Mouse (Mus musculus): ENCODE measurements around the gene Fbxo39. TPM values are rescaled to one million over a fixed set of nuclear protein-coding genes. Genes with fewer than 3 reads are reported as not detected.
A peak's percentile ranks its signal among the peaks of the same experiment; 100 is the strongest.

The Fbxo39 gene
- total RNA-seq (2015; ENCODE audit: low replicate concordance) (not detected in 2 replicates), total RNA-seq (2017; ENCODE audit: low replicate concordance) (0.70 and 1.3 TPM in 2 replicates)

- ATAC-seq (replicated peaks; ENCODE audit: low FRiP score, poor library complexity, severe bottlenecking) = no peak
Observed at GRCm38 (mm10) chr11:72314151-72314895, at the start of gene Fbxo39. Gene Fbxo39, plus strand, starts transcription at chr11:72314444.

GRCm38 (mm10) chr11:72265483-72265882, 48.8 kb upstream of the Fbxo39 start:
- no peak for ATAC-seq (replicated peaks; ENCODE audit: low FRiP score, poor library complexity, severe bottlenecking)

- ATAC-seq (replicated peaks; ENCODE audit: low FRiP score, poor library complexity, severe bottlenecking) = no peak
Observed at GRCm38 (mm10) chr11:72266207-72266959, 47.9 kb upstream of the Fbxo39 start.

- no peak for ATAC-seq (replicated peaks; ENCODE audit: low FRiP score, poor library complexity, severe bottlenecking)
Observed at GRCm38 (mm10) chr11:72266960-72267560, 47.2 kb upstream of the Fbxo39 start, which contains the start of gene Slc13a5. Gene Slc13a5, minus strand, starts transcription at chr11:72267222.

GRCm38 (mm10) chr11:72271761-72272160, 42.5 kb upstream of the Fbxo39 start:
- no peak for ATAC-seq (replicated peaks; ENCODE audit: low FRiP score, poor library complexity, severe bottlenecking)

- no peak for ATAC-seq (replicated peaks; ENCODE audit: low FRiP score, poor library complexity, severe bottlenecking)
Observed at GRCm38 (mm10) chr11:72273341-72273740, 40.9 kb upstream of the Fbxo39 start.

GRCm38 (mm10) chr11:72281143-72281851, 32.9 kb upstream of the Fbxo39 start:
- ATAC-seq (replicated peaks; ENCODE audit: low FRiP score, poor library complexity, severe bottlenecking) = no peak

- no peak for ATAC-seq (replicated peaks; ENCODE audit: low FRiP score, poor library complexity, severe bottlenecking)
Observed at GRCm38 (mm10) chr11:72281852-72282400, 32.3 kb upstream of the Fbxo39 start.

- ATAC-seq (replicated peaks; ENCODE audit: low FRiP score, poor library complexity, severe bottlenecking) = no peak
Observed at GRCm38 (mm10) chr11:72283486-72284224, 30.6 kb upstream of the Fbxo39 start.

GRCm38 (mm10) chr11:72284532-72285182, 29.6 kb upstream of the Fbxo39 start:
- no peak for ATAC-seq (replicated peaks; ENCODE audit: low FRiP score, poor library complexity, severe bottlenecking)

GRCm38 (mm10) chr11:72285971-72286480, 28.2 kb upstream of the Fbxo39 start:
- ATAC-seq (replicated peaks; ENCODE audit: low FRiP score, poor library complexity, severe bottlenecking) = no peak

- ATAC-seq (replicated peaks; ENCODE audit: low FRiP score, poor library complexity, severe bottlenecking) = no peak
Observed at GRCm38 (mm10) chr11:72286651-72287050, 27.6 kb upstream of the Fbxo39 start.

GRCm38 (mm10) chr11:72287126-72287525, 27.1 kb upstream of the Fbxo39 start:
- no peak for ATAC-seq (replicated peaks; ENCODE audit: low FRiP score, poor library complexity, severe bottlenecking)

- no peak for ATAC-seq (replicated peaks; ENCODE audit: low FRiP score, poor library complexity, severe bottlenecking)
Observed at GRCm38 (mm10) chr11:72287543-72287942, 26.7 kb upstream of the Fbxo39 start.

- ATAC-seq (replicated peaks; ENCODE audit: low FRiP score, poor library complexity, severe bottlenecking) = no peak
Observed at GRCm38 (mm10) chr11:72293116-72293515, 21.1 kb upstream of the Fbxo39 start.

- peak; percentile 90 for ATAC-seq (replicated peaks; ENCODE audit: low FRiP score, poor library complexity, severe bottlenecking)
Observed at GRCm38 (mm10) chr11:72301334-72301733, 12.9 kb upstream of the Fbxo39 start, which contains the start of gene Xaf1. Gene Xaf1, plus strand, starts transcription at chr11:72301629.

- peak; percentile 61 for ATAC-seq (replicated peaks; ENCODE audit: low FRiP score, poor library complexity, severe bottlenecking)
Observed at GRCm38 (mm10) chr11:72302230-72302629, 12.0 kb upstream of the Fbxo39 start.

GRCm38 (mm10) chr11:72307461-72307860, 6.8 kb upstream of the Fbxo39 start:
- ATAC-seq (replicated peaks; ENCODE audit: low FRiP score, poor library complexity, severe bottlenecking) = no peak

Data from erythroblast, adult 5-6 weeks (primary cell).